Mouse (Mus musculus) limb, embryonic 10.5 days (tissue): ENCODE measurements around the gene Capzb. TPM values are rescaled to one million over a fixed set of nuclear protein-coding genes. Genes with fewer than 3 reads are reported as not detected.

Experiments
- DNase-seq: peaks from one replicate; pipeline ENCODE4 v3.0.0-alpha.2; 2017; ENCODE audit warnings: low spot score
- H3K27ac ChIP-seq: fragments of 300-500 bp; sonication (generic); 2 replicates; pipeline ENCODE4 v1.5.1; 2016; ENCODE audit warnings: mild to moderate bottlenecking
- H3K27me3 ChIP-seq: fragments of 300-500 bp; sonication (generic); 2 replicates; pipeline ENCODE4 v1.6.1; 2016; ENCODE audit warnings: low read depth, mild to moderate bottlenecking; ENCODE audit not compliant: poor library complexity, severe bottlenecking
- H3K36me3 ChIP-seq: fragments of 300-500 bp; sonication (generic); 2 replicates; pipeline ENCODE4 v1.6.1; 2016; ENCODE audit warnings: mild to moderate bottlenecking, moderate library complexity
- H3K4me1 ChIP-seq: fragments of 300-500 bp; sonication (generic); 2 replicates; pipeline ENCODE4 v1.6.1; 2016
- H3K4me3 ChIP-seq: fragments of 300-500 bp; sonication (generic); 2 replicates; pipeline ENCODE4 v1.5.1; 2016; ENCODE audit warnings: mild to moderate bottlenecking, moderate library complexity
- H3K9me3 ChIP-seq: fragments of 300-500 bp; sonication (generic); replicated peaks from 2 replicates; pipeline ENCODE4 v1.6.1; 2016; ENCODE audit warnings: mild to moderate bottlenecking
- WGBS: fragments of 180-500 bp; shearing (Covaris S2); methylation state at CpG from one replicate; pipeline ENCODE4 v1.1.7; 2016; 5-methylcytosine and 5-hydroxymethylcytosine counted together
- polyA plus RNA-seq: library from polyadenylated mRNA; unstranded; fragments of >200 nt; fragmentation: Nextera tagmentation; extraction: Ambion mirVana; gene quantifications from 2 replicates; pipeline ENCODE4 v1.2.1, GENCODE M21; 2016

Gene Capzb
- polyA plus RNA-seq, 1 experiment from 2014 or later, result 390 TPM

DNA sequence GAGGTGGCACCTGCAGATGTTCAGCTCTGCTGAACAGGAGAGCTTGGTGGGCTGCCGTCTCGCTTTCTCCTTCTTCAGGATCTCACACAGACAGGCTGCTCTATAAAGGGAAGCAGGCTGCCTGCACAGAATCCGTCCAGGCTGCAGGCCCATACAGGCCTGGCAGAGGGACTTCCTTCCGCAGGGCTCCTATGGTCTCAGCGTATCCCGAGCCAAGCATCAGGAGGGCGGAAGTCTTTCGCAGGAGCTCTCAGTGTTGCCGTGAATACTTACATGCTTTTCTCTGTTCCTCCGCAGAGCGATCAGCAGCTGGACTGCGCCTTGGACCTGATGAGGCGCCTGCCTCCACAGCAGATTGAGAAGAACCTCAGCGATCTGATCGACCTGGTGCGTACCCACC, 45.9 kb downstream of the Capzb start:
- no peaks in the 10 kb centered on the region for H3K27me3 ChIP-seq
- H3K4me1 ChIP-seq, result peaks cover 65% of the 10 kb centered on the region
- DNase-seq, result no peak
- 92% methylated on average over 16 of the region's 16 CpGs for WGBS
- H3K36me3 ChIP-seq, result peaks cover 61% of the 10 kb centered on the region
- H3K4me3 ChIP-seq, result no peak overlapping the region
- H3K9me3 ChIP-seq, result no peaks in the 10 kb centered on the region
- H3K27ac ChIP-seq, result peak overlapping the region; percentile 40

DNA sequence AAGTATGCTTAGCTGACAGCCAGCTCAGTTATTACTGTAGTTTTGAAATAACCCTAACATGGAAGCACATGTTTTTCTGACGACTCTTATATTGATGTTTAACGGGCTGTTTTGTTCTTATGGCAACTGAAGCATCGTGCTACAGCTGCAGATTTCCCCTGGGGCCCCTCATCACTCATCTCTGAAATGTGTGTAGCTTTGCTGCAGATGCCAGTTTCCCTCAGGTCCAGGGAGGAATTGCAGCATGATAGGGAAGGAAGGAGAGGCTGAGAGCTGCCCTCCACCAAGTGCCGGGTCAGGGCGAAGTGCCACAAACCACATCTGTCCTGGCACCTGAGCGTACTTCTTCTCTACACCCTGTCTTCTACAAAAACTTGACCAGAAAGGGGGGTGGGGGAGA, 47.6 kb downstream of the Capzb start:
- WGBS, result 87% methylated on average over 6 of the region's 6 CpGs
- Histone ChIP-seq H3K27me3 (no peaks in the 10 kb centered on the region), H3K9me3 (no peaks in the 10 kb centered on the region), H3K4me3 (no peak overlapping the region), H3K4me1 (peaks cover 74% of the 10 kb centered on the region), H3K36me3 (peaks cover 60% of the 10 kb centered on the region), H3K27ac (peak overlapping the region; percentile 7; the same call in 1 of the 2 replicates)
- DNase-seq, result no peak

DNA sequence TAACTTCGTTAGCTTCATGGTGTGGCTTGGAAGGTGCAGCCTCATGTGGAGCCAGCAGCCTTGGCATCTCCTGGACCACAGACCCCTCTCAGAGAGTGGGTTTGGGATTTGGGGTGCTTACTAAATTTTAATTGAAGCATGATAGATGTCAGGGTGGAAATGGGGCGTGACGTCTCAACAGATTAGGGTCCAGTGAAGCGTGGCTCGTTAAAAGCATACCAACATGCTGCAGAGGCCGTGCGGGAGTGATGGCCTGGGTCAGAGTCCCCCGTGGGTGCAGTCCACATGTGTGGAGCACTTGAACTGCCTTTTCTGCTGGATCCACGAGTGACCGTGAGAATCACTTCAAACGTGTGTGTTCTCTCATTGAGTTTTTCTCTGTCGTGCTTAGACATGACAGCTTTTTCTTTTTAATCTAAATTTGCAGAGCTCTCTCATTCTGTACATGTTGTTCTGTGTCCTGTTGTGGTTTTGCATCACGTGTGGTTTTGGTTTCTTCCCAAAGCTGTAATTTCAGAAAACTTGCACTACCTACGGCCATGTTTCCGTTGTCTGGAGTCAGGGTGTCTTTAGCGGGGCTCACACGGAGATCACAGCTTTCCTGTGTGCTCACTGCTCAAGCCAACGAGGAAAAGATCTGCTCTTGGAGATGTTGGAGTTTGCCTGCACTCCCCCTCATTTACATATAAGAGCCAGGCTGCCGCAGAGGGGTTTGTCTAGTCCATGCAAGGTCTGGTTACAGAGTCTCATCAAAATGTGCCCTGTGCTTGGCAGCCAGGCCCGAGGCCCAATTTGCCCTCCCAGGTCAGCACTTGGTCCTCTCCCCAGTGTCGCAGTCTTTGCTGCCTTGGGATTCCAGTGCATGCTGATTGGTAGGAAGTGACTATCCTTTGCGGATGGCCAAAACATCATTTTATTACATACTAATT, 49.2 kb downstream of the Capzb start:
- 79% methylated on average over 22 of the region's 22 CpGs for WGBS
- Histone ChIP-seq H3K36me3 (peaks cover 57% of the 10 kb centered on the region), H3K9me3 (no peaks in the 10 kb centered on the region), H3K4me1 (peaks cover 85% of the 10 kb centered on the region), H3K27me3 (no peaks in the 10 kb centered on the region), H3K4me3 (no peak overlapping the region), H3K27ac (peak overlapping the region; percentile 47)
- no peak for DNase-seq

DNA sequence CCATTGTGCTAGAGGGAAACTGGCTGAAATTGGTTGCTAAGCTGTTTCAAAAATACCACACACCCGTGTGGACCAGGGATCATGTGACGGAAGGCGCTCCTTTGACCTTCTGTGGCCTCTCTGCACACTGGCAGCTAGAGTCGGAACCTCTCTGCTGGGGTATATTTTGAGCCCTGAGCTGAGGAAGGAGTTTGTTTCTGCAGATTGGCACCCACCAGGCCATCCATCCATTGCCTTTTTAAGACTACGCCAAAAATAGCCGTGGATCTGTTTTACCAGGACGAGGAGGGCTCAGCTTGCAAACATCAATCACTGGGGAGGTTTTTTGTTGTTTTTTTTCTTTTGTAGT, 49.9 kb downstream of the Capzb start:
- Histone ChIP-seq H3K4me1 (peaks cover 88% of the 10 kb centered on the region), H3K36me3 (peaks cover 57% of the 10 kb centered on the region), H3K9me3 (no peaks in the 10 kb centered on the region), H3K27ac (peak overlapping the region; percentile 47), H3K4me3 (no peak overlapping the region), H3K27me3 (no peaks in the 10 kb centered on the region)
- 58% methylated on average over 7 of the region's 7 CpGs for WGBS
- DNase-seq, result no peak

DNA sequence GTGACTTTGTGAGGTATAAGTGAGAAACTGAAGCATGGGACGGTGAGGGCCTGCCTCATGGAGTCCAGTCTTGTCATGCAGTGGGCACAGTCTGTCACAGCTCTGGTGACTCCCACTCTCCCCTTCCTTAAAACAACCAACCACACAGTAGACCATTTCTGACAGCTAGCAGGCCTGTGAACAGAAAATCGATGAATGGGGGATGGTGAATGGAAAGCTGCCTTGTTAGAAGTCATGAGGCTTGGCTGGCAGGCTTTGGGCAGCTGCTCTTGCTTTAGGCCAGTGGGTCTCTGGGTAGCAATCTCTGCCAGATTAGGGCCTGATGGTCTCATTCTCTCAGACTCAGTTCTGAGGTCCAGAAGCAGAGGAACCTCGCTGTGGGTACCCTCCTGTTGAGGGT, 51.5 kb downstream of the Capzb start:
- no peak for DNase-seq
- H3K4me1 ChIP-seq, result peaks cover 90% of the 10 kb centered on the region
- H3K9me3 ChIP-seq, result no peaks in the 10 kb centered on the region
- no peaks in the 10 kb centered on the region for H3K27me3 ChIP-seq
- peak overlapping the region; percentile 87; the same call in 1 of the 2 replicates for H3K27ac ChIP-seq
- WGBS, result 87% methylated on average over 3 of the region's 3 CpGs
- H3K4me3 ChIP-seq, result no peak overlapping the region
- peaks cover 44% of the 10 kb centered on the region for H3K36me3 ChIP-seq

DNA sequence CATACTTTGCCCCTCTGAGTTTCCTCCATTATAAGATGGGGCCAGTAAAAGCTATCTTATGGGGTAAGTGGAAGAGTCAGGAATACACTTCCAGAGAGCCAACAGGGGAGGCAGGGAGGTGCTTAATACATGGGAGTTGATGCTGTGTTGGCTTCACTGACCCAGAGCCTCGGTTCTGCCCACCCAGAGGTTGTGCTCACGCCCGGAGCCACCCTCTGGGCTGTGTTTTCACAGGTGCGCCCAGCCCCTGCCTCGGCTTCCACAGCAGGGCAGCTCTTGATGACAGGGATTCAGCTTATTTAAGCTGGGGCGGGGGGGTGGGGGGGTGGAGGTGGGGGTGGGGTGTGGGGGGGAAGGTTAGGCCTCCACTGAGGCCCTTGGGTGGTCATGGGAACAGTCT, 52.1 kb downstream of the Capzb start:
- H3K4me3 ChIP-seq, result no peak overlapping the region
- WGBS, result 70% methylated on average over 6 of the region's 6 CpGs
- DNase-seq, result no peak
- no peaks in the 10 kb centered on the region for H3K27me3 ChIP-seq
- H3K4me1 ChIP-seq, result peaks cover 96% of the 10 kb centered on the region
- peak overlapping the region; percentile 87; the same call in 1 of the 2 replicates for H3K27ac ChIP-seq
- H3K36me3 ChIP-seq, result peaks cover 39% of the 10 kb centered on the region
- H3K9me3 ChIP-seq, result no peaks in the 10 kb centered on the region

DNA sequence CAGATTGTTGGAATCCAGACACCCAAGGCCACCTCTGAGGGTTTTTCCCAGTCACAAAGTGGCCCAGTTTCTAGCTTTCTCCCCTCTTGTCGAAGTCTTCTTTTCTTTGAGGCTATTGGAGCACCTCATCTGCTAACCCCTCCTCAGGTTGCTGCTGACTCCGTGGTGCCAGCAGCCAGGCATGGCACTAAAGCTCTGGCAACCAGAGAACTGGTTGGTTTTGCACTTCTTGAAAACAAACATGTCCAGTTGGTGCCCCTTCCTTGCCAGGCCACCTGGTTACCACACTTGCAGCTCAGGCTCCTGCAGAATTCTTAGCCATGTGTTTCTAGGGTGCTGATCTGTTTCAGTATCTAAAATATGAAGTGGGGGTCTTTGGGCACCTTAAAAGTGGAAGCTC, 52.8 kb downstream of the Capzb start:
- 83% methylated on average over 2 of the region's 2 CpGs for WGBS

DNA sequence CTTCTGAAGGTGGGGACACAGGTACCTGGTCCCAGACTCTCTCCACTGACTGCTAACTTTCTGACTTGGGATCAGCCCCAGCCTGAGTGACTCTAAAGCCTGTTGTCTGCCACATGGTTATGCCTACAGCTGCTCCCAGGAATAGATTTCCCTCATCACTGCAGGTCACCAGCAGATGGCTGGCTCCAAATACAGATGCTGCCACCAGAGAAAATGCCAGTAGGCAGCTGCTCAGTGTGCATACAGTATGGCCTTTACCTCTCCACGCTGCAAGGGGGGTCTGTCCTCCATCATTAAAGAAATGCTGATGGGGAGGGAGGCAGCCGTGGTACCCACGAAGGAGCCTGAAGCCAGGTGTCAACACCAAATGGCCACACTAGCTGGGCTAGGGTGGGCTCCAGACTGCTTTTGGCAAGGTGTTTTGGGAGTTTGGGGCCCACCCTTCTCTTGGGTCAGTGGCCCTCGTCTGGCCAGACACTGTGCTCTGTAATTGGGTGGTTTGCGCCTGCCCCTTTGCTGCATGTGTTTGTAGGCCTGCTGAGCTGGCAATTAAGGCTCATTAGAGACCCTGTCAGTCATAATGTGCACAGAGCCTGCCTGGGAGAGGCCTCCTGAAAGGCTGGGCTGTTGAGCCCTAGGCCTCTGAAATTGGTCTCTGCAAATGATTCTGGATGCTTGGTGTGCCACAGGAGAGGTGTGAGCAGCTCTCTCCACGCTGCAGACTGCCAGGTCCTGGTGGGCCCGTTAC, 53.6 kb downstream of the Capzb start:
- peaks cover 23% of the 10 kb centered on the region for H3K36me3 ChIP-seq
- DNase-seq, result peak; percentile 70
- no peaks in the 10 kb centered on the region for H3K27me3 ChIP-seq
- H3K4me1 ChIP-seq, result peaks cover 100% of the 10 kb centered on the region
- H3K9me3 ChIP-seq, result no peaks in the 10 kb centered on the region
- no peak overlapping the region for H3K4me3 ChIP-seq
- WGBS, result 25% methylated on average over 7 of the region's 7 CpGs
- H3K27ac ChIP-seq, result peak overlapping the region; percentile 87

More for the DNA sequence above, 52.8 kb downstream of the Capzb start:
- no peak overlapping the region for H3K4me3 ChIP-seq
- DNase-seq, result no peak
- no peaks in the 10 kb centered on the region for H3K9me3 ChIP-seq
- peak overlapping the region; percentile 87 for H3K27ac ChIP-seq
- no peaks in the 10 kb centered on the region for H3K27me3 ChIP-seq
- H3K36me3 ChIP-seq, result peaks cover 31% of the 10 kb centered on the region
- peaks cover 99% of the 10 kb centered on the region for H3K4me1 ChIP-seq

DNA sequence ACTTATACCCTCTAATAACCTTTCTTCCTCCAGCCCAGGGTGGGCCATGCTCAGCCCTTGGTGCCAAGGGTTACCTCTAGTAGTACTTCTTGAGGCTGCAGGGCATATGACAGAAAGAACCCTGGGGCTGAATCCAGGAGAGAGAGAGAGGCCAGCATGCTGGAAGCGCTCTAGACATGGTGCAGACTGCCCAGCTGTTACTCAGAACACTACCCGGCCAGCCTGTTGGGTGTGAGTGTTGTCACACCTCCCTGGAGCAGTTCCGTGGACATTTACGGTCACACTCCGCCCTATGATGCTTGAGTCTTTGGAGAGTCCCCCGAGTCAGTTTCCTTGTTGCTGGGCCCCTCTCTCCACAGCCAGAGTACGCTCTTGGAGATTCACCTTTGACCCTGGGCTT, 55.3 kb downstream of the Capzb start:
- Histone ChIP-seq H3K36me3 (peaks cover 8% of the 10 kb centered on the region), H3K4me1 (peaks cover 100% of the 10 kb centered on the region), H3K27ac (peak overlapping the region; percentile 87), H3K27me3 (no peaks in the 10 kb centered on the region), H3K4me3 (no peak overlapping the region), H3K9me3 (no peaks in the 10 kb centered on the region)
- DNase-seq, result no peak
- WGBS, result 75% methylated on average over 7 of the region's 7 CpGs

DNA sequence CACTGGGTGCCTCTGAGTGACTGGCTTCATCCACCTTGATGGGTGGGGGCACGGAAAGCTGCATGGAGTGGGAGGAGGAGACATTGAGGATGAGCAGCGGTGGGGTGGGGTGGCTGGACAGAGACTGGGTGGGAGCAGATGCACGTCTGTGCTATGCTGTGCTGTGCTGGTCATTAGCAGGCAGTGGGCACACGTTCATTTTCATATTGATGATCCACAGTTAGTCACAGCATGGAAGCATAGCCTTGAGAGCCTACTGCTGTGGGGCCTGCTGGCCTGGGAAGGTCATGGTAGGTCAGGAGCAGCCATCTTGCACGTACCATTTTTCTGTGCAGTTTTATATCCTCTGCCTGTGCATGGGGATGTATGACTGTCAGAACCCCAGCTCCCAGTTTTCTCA, 56.0 kb downstream of the Capzb start:
- Histone ChIP-seq H3K27ac (peak overlapping the region; percentile 87), H3K4me3 (no peak overlapping the region), H3K9me3 (no peaks in the 10 kb centered on the region), H3K27me3 (no peaks in the 10 kb centered on the region), H3K36me3 (peaks cover 4% of the 10 kb centered on the region; the same call in 1 of the 2 replicates), H3K4me1 (peaks cover 100% of the 10 kb centered on the region)
- 83% methylated on average over 5 of the region's 5 CpGs for WGBS
- no peak for DNase-seq

DNA sequence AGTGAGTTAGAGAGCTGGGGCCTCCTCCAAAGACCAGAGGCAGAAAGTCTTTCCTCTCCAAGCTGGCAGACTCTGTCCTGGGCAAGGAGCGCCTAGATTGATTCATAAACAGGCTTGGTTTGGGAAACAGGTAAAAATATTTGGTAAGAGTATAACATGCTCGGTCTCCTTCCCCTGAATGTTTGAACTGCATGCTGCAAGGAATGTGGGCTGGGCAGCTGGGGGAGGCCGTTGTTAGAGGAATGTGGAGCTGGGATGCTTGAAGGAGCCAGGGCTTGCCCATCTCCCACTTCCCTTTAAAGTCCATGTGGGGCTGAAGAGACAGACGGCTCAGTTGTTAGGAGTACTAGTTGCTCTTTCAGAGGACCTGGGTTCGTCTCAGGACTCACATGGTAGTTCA, 57.3 kb downstream of the Capzb start:
- Histone ChIP-seq H3K27me3 (no peaks in the 10 kb centered on the region), H3K27ac (peak overlapping the region; percentile 87), H3K4me1 (peaks cover 96% of the 10 kb centered on the region), H3K9me3 (no peaks in the 10 kb centered on the region), H3K36me3 (peaks cover 4% of the 10 kb centered on the region; the same call in 1 of the 2 replicates), H3K4me3 (no peak overlapping the region)
- WGBS, result 53% methylated on average over 5 of the region's 5 CpGs
- no peak for DNase-seq

DNA sequence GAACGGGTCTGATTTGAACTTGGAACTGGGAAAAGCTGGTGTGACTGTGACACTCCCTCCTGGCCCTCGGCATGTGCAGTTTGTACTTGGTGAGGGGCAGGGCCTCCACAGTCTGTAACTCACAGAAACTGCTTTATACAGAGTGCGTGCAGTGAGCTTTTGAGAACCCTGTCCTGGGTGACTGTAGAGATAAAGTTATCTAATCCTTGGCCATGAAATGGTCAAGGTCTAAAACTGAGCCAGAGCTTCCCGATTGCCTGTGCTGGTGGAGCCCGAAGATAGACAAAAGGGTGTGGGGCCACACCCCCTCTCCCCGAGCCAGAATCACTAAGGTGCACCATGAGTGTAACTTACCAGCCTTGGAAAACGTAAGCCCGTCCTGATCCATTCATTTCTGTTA, 58.2 kb downstream of the Capzb start:
- H3K4me3 ChIP-seq, result no peak overlapping the region
- peak overlapping the region; percentile 87 for H3K27ac ChIP-seq
- H3K4me1 ChIP-seq, result peaks cover 96% of the 10 kb centered on the region
- H3K9me3 ChIP-seq, result no peaks in the 10 kb centered on the region
- WGBS, result 77% methylated on average over 8 of the region's 8 CpGs
- peaks cover 8% of the 10 kb centered on the region for H3K36me3 ChIP-seq
- H3K27me3 ChIP-seq, result no peaks in the 10 kb centered on the region
- no peak for DNase-seq
